Mouse (Mus musculus): ENCODE data around the gene Hivep3.

Gene Hivep3
- long read RNA-seq, experiment 1, partial matches to known transcripts = 0 of 8 reads
- long read RNA-seq, experiment 1, other reads (novel, unspliced or antisense) = 3 of 8 reads
- long read RNA-seq, experiment 2, partial matches to known transcripts = 1 of 10 reads
- long read RNA-seq, experiment 2, other reads (novel, unspliced or antisense) = 6 of 10 reads

GRCm38 (mm10) chr4:119733184-119733880, at the start of gene Hivep3:
Gene Hivep3 (plus strand): TSS chr4:119733784.
- intact Hi-C loops (cut with DNase I) = loop anchor here (5.0 kb wide), 1 partner anchor 49 kb away; no protein-coding TSS in a partner anchor

GRCm38 (mm10) chr4:119685746-119686145, 47.8 kb upstream of the Hivep3 start:
- intact Hi-C loops (cut with DNase I) = no loop called here

- intact Hi-C loops (cut with DNase I) = no loop called here
These were observed 35.2 kb upstream of the Hivep3 start for GRCm38 (mm10) chr4:119698339-119698738.

GRCm38 (mm10) chr4:119701269-119701954, 32.2 kb upstream of the Hivep3 start:
- intact Hi-C loops (cut with DNase I) = no loop called here

- intact Hi-C loops (cut with DNase I) = no loop called here
These were observed 29.6 kb upstream of the Hivep3 start for GRCm38 (mm10) chr4:119703965-119704364.

GRCm38 (mm10) chr4:119707326-119707725, 26.3 kb upstream of the Hivep3 start:
- intact Hi-C loops (cut with DNase I) = no loop called here

- intact Hi-C loops (cut with DNase I) = no loop called here
These were observed 25.8 kb upstream of the Hivep3 start for GRCm38 (mm10) chr4:119707751-119708150.

GRCm38 (mm10) chr4:119710208-119710607, 23.4 kb upstream of the Hivep3 start:
- intact Hi-C loops (cut with DNase I) = no loop called here

GRCm38 (mm10) chr4:119717443-119717842, 16.1 kb upstream of the Hivep3 start:
- intact Hi-C loops (cut with DNase I) = no loop called here

GRCm38 (mm10) chr4:119721531-119721930, 12.1 kb upstream of the Hivep3 start:
- intact Hi-C loops (cut with DNase I) = no loop called here

- intact Hi-C loops (cut with DNase I) = no loop called here
These were observed 7.5 kb upstream of the Hivep3 start for GRCm38 (mm10) chr4:119726074-119726473.

- intact Hi-C loops (cut with DNase I) = no loop called here
These were observed 5.7 kb upstream of the Hivep3 start for GRCm38 (mm10) chr4:119727871-119728270.

- intact Hi-C loops (cut with DNase I) = loop anchor here (5.0 kb wide), 1 partner anchor 48 kb away; no protein-coding TSS in a partner anchor
These were observed 358 bp downstream of the Hivep3 start for GRCm38 (mm10) chr4:119733942-119734341.

GRCm38 (mm10) chr4:119734352-119734751, 768 bp downstream of the Hivep3 start:
- intact Hi-C loops (cut with DNase I) = loop anchor here (5.0 kb wide), 1 partner anchor 48 kb away; no protein-coding TSS in a partner anchor

GRCm38 (mm10) chr4:119738641-119739040, 5.1 kb downstream of the Hivep3 start:
- intact Hi-C loops (cut with DNase I) = no loop called here

GRCm38 (mm10) chr4:119739301-119740062, 5.9 kb downstream of the Hivep3 start:
- intact Hi-C loops (cut with DNase I) = no loop called here

GRCm38 (mm10) chr4:119748341-119748740, 14.8 kb downstream of the Hivep3 start:
- intact Hi-C loops (cut with DNase I) = no loop called here

GRCm38 (mm10) chr4:119750157-119750556, 16.6 kb downstream of the Hivep3 start:
- intact Hi-C loops (cut with DNase I) = no loop called here

- intact Hi-C loops (cut with DNase I) = no loop called here
These were observed 17.2 kb downstream of the Hivep3 start for GRCm38 (mm10) chr4:119750681-119751211.

- intact Hi-C loops (cut with DNase I) = no loop called here
These were observed 17.9 kb downstream of the Hivep3 start for GRCm38 (mm10) chr4:119751408-119752006.
